Mouse (Mus musculus): ENCODE results near the gene Pbx2. TPM values are rescaled to one million over a fixed set of nuclear protein-coding genes. Genes with fewer than 3 reads are reported as not detected.

Gene Pbx2
- polyA plus RNA-seq, 1 experiment from 2014 or later = 6.9 TPM

- WGBS = 36% methylated on average over 32 of the region's 32 CpGs
- no peak for ATAC-seq
- Histone ChIP-seq H3K27me3 (replicated peaks; ENCODE audit: control insufficient read depth, insufficient read depth, low read length) (no peaks in the 10 kb centered on the region), H3K9me3 (ENCODE audit: control insufficient read depth, low read length) (no peaks in the 10 kb centered on the region), H3K4me1 (ENCODE audit: control insufficient read depth, insufficient read depth, low read length) (peaks cover 42% of the 10 kb centered on the region), H3K4me2 (ENCODE audit: low read depth, low read length) (peak overlapping the region; percentile 98), H3K36me3 (ENCODE audit: control insufficient read depth, insufficient read depth, low read length) (no peaks in the 10 kb centered on the region), H3K4me3 (ENCODE audit: low read length) (peak overlapping the region; percentile 82), H3K9ac (ENCODE audit: low read depth, low read length) (peak overlapping the region; percentile 96; the same call in 1 of the 2 replicates), H3K27ac (ENCODE audit: low read length) (peak overlapping the region; percentile 95)
These were observed 4.9 kb upstream of the Pbx2 start for GRCm38 (mm10) chr17:34585877-34586771.

DNA sequence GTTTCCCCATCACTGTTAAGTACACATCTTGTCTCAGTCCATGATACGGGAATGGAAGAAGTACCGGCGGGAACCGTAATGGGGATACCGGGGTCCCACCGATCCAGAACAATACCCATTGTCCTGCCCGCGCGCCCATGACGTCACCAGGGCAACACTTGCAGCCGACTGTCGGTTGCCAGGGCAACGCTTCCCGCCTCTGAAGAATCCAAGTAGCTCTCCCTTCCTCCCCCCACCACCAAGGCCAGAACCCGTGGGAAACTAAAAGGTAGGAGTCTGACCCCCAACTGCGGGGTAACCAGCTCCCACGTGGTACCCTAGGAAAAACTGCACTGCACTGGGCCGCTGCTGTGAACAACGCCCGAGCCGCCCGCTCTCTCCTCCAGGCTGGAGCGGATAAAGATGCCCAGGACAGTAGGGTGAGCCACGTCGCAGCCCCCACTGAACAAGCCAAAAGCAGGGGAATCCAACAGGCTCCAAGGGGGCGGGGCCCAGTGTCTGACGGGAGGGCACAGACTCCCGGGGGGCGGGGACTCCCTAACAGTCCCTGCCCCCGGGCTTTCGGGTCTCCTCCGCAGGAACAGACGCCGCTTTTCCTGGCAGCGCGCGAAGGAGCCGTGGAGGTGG is 4.2 kb upstream of the Pbx2 start:
- peaks cover 49% of the 10 kb centered on the region for H3K4me1 ChIP-seq (ENCODE audit: control insufficient read depth, insufficient read depth, low read length)
- H3K36me3 ChIP-seq (ENCODE audit: control insufficient read depth, insufficient read depth, low read length) = no peaks in the 10 kb centered on the region
- H3K9ac ChIP-seq (ENCODE audit: low read depth, low read length) = peak overlapping the region; percentile 96
- WGBS = 1% methylated on average over 38 of the region's 38 CpGs
- H3K9me3 ChIP-seq (ENCODE audit: control insufficient read depth, low read length) = no peaks in the 10 kb centered on the region
- peak; percentile 85 for ATAC-seq
- H3K27ac ChIP-seq (ENCODE audit: low read length) = peak overlapping the region; percentile 95
- H3K4me2 ChIP-seq (ENCODE audit: low read depth, low read length) = peak overlapping the region; percentile 98
- no peaks in the 10 kb centered on the region for H3K27me3 ChIP-seq (replicated peaks; ENCODE audit: control insufficient read depth, insufficient read depth, low read length)
- H3K4me3 ChIP-seq (ENCODE audit: low read length) = peak overlapping the region; percentile 82

GRCm38 (mm10) chr17:34587423-34587811 is 3.6 kb upstream of the Pbx2 start:
- Histone ChIP-seq H3K9ac (ENCODE audit: low read depth, low read length) (peak overlapping the region; percentile 96), H3K4me1 (ENCODE audit: control insufficient read depth, insufficient read depth, low read length) (peaks cover 49% of the 10 kb centered on the region), H3K9me3 (ENCODE audit: control insufficient read depth, low read length) (no peaks in the 10 kb centered on the region), H3K27ac (ENCODE audit: low read length) (peak overlapping the region; percentile 95), H3K4me2 (ENCODE audit: low read depth, low read length) (peak overlapping the region; percentile 98), H3K36me3 (ENCODE audit: control insufficient read depth, insufficient read depth, low read length) (no peaks in the 10 kb centered on the region), H3K27me3 (replicated peaks; ENCODE audit: control insufficient read depth, insufficient read depth, low read length) (no peaks in the 10 kb centered on the region), H3K4me3 (ENCODE audit: low read length) (peak overlapping the region; percentile 82)
- ATAC-seq = peak; percentile 90
- under 1% methylated on average over 49 of the region's 50 CpGs for WGBS

DNA sequence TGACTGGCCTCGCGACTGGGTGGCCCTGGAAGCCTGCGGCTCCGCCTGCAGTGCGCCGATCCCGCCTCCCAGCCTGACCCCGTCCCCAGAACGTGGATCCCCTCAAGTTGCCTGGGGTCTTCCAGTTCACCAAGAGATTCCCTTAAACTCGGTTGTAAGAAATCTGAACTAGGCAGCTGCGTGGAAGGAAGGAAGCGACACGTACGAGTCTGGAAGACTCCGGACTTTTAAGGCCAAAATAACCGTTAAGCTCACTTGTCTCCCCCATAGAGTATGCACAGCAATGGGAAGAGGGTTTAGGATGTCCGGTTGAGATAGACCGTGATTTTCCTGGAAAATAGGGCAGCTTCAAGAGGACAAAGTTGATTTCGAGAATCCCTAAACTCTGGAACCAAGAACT is 3.3 kb upstream of the Pbx2 start:
- no peak for ATAC-seq
- peak overlapping the region; percentile 96 for H3K9ac ChIP-seq (ENCODE audit: low read depth, low read length)
- WGBS = 3% methylated on average over 19 of the region's 19 CpGs
- H3K4me1 ChIP-seq (ENCODE audit: control insufficient read depth, insufficient read depth, low read length) = peaks cover 49% of the 10 kb centered on the region
- H3K9me3 ChIP-seq (ENCODE audit: control insufficient read depth, low read length) = no peaks in the 10 kb centered on the region
- peak overlapping the region; percentile 82 for H3K4me3 ChIP-seq (ENCODE audit: low read length)
- H3K4me2 ChIP-seq (ENCODE audit: low read depth, low read length) = peak overlapping the region; percentile 70
- H3K27me3 ChIP-seq (replicated peaks; ENCODE audit: control insufficient read depth, insufficient read depth, low read length) = no peaks in the 10 kb centered on the region
- no peaks in the 10 kb centered on the region for H3K36me3 ChIP-seq (ENCODE audit: control insufficient read depth, insufficient read depth, low read length)
- H3K27ac ChIP-seq (ENCODE audit: low read length) = peak overlapping the region; percentile 95

- Histone ChIP-seq H3K9ac (ENCODE audit: low read depth, low read length) (no peak overlapping the region), H3K9me3 (ENCODE audit: control insufficient read depth, low read length) (no peaks in the 10 kb centered on the region), H3K27ac (ENCODE audit: low read length) (no peak overlapping the region), H3K4me2 (ENCODE audit: low read depth, low read length) (no peak overlapping the region; the same call in 1 of the 2 replicates), H3K4me1 (ENCODE audit: control insufficient read depth, insufficient read depth, low read length) (peaks cover 48% of the 10 kb centered on the region), H3K4me3 (ENCODE audit: low read length) (no peak overlapping the region), H3K36me3 (ENCODE audit: control insufficient read depth, insufficient read depth, low read length) (no peaks in the 10 kb centered on the region), H3K27me3 (replicated peaks; ENCODE audit: control insufficient read depth, insufficient read depth, low read length) (no peaks in the 10 kb centered on the region)
- 64% methylated on average over 3 of the region's 3 CpGs for WGBS
- no peak for ATAC-seq
These were observed 2.3 kb upstream of the Pbx2 start for GRCm38 (mm10) chr17:34588767-34589166.

GRCm38 (mm10) chr17:34589206-34589605 is 1.9 kb upstream of the Pbx2 start:
- Histone ChIP-seq H3K4me3 (ENCODE audit: low read length) (peak overlapping the region; percentile 24; the same call in 1 of the 2 replicates), H3K9me3 (ENCODE audit: control insufficient read depth, low read length) (no peaks in the 10 kb centered on the region), H3K4me2 (ENCODE audit: low read depth, low read length) (peak overlapping the region; percentile 92), H3K36me3 (ENCODE audit: control insufficient read depth, insufficient read depth, low read length) (no peaks in the 10 kb centered on the region), H3K4me1 (ENCODE audit: control insufficient read depth, insufficient read depth, low read length) (peaks cover 52% of the 10 kb centered on the region), H3K27ac (ENCODE audit: low read length) (peak overlapping the region; percentile 93), H3K9ac (ENCODE audit: low read depth, low read length) (peak overlapping the region; percentile 99; the same call in 1 of the 2 replicates), H3K27me3 (replicated peaks; ENCODE audit: control insufficient read depth, insufficient read depth, low read length) (no peaks in the 10 kb centered on the region)
- 52% methylated on average over 7 of the region's 7 CpGs for WGBS
- ATAC-seq = no peak

GRCm38 (mm10) chr17:34589681-34590101 is 1.4 kb upstream of the Pbx2 start, which contains the start of gene Gpsm3:
Gpsm3 (plus strand) TSS chr17:34589806.
- peak within 1 kb of the TSS; percentile 93 for H3K27ac ChIP-seq (ENCODE audit: low read length)
- peak within 1 kb of the TSS; percentile 90 for H3K4me3 ChIP-seq (ENCODE audit: low read length)
- no peaks in the 10 kb centered on the region for H3K9me3 ChIP-seq (ENCODE audit: control insufficient read depth, low read length)
- WGBS = 19% methylated on average over 7 of the region's 7 CpGs
- peaks cover 57% of the 10 kb centered on the region for H3K4me1 ChIP-seq (ENCODE audit: control insufficient read depth, insufficient read depth, low read length)
- H3K4me2 ChIP-seq (ENCODE audit: low read depth, low read length) = peak within 1 kb of the TSS; percentile 92
- 0 out of 2 replicates have a peak, but pooled peaks cover 1% of the 10 kb centered on the region for H3K36me3 ChIP-seq (ENCODE audit: control insufficient read depth, insufficient read depth, low read length)
- H3K27me3 ChIP-seq (replicated peaks; ENCODE audit: control insufficient read depth, insufficient read depth, low read length) = no peaks in the 10 kb centered on the region
- no peak for ATAC-seq
- H3K9ac ChIP-seq (ENCODE audit: low read depth, low read length) = peak within 1 kb of the TSS; percentile 99

DNA sequence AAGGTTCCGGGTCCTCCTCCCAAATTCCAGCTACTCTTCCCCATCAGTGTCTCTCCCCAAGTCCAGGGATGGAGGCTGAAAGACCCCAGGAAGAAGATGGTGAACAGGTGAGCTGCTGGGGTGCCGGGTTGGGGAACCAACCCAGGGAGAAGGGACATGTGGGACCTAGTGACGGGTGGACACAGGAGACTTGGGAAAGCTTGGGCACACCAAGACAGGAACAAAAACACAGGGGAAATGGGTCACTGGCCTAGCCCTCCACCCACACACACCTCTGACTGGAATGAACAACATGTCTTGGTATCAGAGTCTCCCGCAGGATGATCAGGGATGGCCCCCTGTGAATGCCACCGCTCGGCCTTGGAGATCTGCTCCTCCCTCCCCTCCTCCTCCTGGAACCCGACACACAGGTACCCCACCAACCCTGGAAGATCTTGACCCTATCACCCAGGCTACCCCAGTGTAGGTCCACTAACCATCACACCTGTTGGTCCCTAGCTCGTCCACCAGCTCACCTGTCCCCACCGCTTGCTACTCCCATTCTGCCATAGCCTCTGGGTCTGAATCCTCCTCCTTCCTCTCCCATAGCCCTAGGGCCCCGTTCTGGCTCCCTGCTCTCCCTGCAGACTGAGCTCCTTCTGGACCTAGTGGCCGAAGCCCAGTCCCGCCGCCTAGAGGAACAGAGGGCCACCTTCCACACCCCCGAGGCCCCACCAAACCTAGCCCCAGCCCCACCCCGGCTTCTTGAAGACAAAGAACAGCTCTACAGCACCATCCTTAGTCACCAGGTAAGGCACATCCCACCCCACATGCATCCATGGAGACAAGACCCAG is 695 bp upstream of the Pbx2 start:
- H3K27ac ChIP-seq (ENCODE audit: low read length) = peak overlapping the region; percentile 93
- peak overlapping the region; percentile 99 for H3K9ac ChIP-seq (ENCODE audit: low read depth, low read length)
- peak overlapping the region; percentile 92 for H3K4me2 ChIP-seq (ENCODE audit: low read depth, low read length)
- H3K4me1 ChIP-seq (ENCODE audit: control insufficient read depth, insufficient read depth, low read length) = peaks cover 61% of the 10 kb centered on the region
- H3K9me3 ChIP-seq (ENCODE audit: control insufficient read depth, low read length) = no peaks in the 10 kb centered on the region
- peak overlapping the region; percentile 90 for H3K4me3 ChIP-seq (ENCODE audit: low read length)
- no peaks in the 10 kb centered on the region for H3K27me3 ChIP-seq (replicated peaks; ENCODE audit: control insufficient read depth, insufficient read depth, low read length)
- H3K36me3 ChIP-seq (ENCODE audit: control insufficient read depth, insufficient read depth, low read length) = peaks cover 6% of the 10 kb centered on the region
- WGBS = 69% methylated on average over 15 of the region's 15 CpGs
- ATAC-seq = no peak

DNA sequence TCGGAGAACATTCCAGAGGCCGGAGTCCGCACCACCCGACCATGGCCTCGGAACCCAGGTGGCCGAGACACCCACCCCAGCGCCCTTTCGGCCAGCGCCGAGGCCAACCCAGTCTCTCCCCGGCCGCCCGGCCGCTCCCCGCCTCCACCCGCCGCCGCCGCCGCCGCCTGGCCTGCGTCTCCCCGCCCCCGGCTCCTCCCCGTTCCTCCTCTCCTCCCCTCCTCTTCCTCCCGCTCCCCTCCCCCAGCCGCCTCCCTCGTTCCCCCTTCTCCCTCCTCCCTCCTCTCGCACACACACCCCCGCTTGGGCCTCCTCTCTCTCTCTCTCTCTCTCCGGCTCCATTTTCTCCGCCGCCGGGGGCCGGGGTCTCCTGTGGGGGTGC is 919 bp downstream of the Pbx2 start:
- Histone ChIP-seq H3K27ac (ENCODE audit: low read length) (peak overlapping the region; percentile 99), H3K9ac (ENCODE audit: low read depth, low read length) (peak overlapping the region; percentile 99), H3K4me2 (ENCODE audit: low read depth, low read length) (peak overlapping the region; percentile 92), H3K4me1 (ENCODE audit: control insufficient read depth, insufficient read depth, low read length) (peaks cover 52% of the 10 kb centered on the region), H3K27me3 (replicated peaks; ENCODE audit: control insufficient read depth, insufficient read depth, low read length) (no peaks in the 10 kb centered on the region), H3K9me3 (ENCODE audit: control insufficient read depth, low read length) (no peaks in the 10 kb centered on the region), H3K36me3 (ENCODE audit: control insufficient read depth, insufficient read depth, low read length) (peaks cover 12% of the 10 kb centered on the region), H3K4me3 (ENCODE audit: low read length) (peak overlapping the region; percentile 90)
- ATAC-seq = peak; percentile 54
- under 1% methylated on average over 33 of the region's 35 CpGs for WGBS

Data from intestine, embryonic 16.5 days (tissue).